Mouse (Mus musculus): ENCODE data around the gene Olfr617. TPM values are rescaled to one million over a fixed set of nuclear protein-coding genes. Genes with fewer than 3 reads are reported as not detected.
"Not testable (repeated sequence)": the region's sequence is repeated elsewhere in the genome, so short reads cannot be mapped to it uniquely, and the experiment has no call there.

Olfr617 gene
- polyA plus RNA-seq (2011; ENCODE audit: insufficient read depth, insufficient read length, low read depth, missing spikeins), result not detected in 2 replicates

GRCm38 (mm10) chr7:103572761-103573160 lies at the start of gene Olfr617:
Gene Olfr617, plus strand, starts transcription at chr7:103573061.
- Histone ChIP-seq H3K9ac (ENCODE audit: low read depth, poor library complexity, severe bottlenecking) (no peak within 1 kb of the TSS), H3K9me3 (replicated peaks; ENCODE audit: control insufficient read depth, insufficient read depth, low read length, poor library complexity, severe bottlenecking) (no peaks in the 10 kb centered on the region), H3K36me3 (ENCODE audit: control insufficient read depth, insufficient read depth, low read length, poor library complexity, severe bottlenecking) (no peaks in the 10 kb centered on the region), H3K27me3 (ENCODE audit: control insufficient read depth, insufficient read depth, low read length, poor library complexity, severe bottlenecking) (no peaks in the 10 kb centered on the region), H3K4me1 (ENCODE audit: control insufficient read depth, insufficient read depth, low read length) (no peaks in the 10 kb centered on the region), H3K27ac (ENCODE audit: insufficient read depth, low read length) (no peak within 1 kb of the TSS), H3K4me3 (ENCODE audit: low read depth, low read length) (no peak within 1 kb of the TSS)
- TF ChIP-seq POLR2A (IDR thresholded peaks at IDR 0.05; ENCODE audit: insufficient read depth, low read length) (no peak), EP300 (IDR thresholded peaks at IDR 0.05; ENCODE audit: insufficient read depth, low read depth, low read length) (no peak)

DNA sequence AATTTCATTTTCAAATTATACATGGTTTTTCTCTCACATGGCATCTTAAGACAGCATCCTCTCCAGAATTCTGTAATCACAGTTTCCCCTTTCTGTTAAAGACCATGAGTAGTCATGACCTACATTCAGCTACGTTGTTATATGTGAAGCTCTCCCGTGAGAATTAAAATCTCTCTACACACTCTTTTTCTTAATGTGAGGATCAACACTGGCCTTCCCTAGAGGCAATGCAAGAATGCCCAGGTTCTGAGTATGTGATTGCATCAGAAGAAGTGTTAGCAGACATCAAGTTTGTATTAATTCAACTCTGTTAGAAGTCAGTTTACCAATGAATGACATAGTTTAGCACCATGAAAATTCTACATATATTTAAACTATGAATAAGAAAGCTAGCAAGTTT lies 30.2 kb upstream of the Olfr617 start, which contains the start of gene Olfr612:
Gene Olfr612, minus strand, starts transcription at position 101 of the 400 bp plus-strand sequence.
- not testable (repeated sequence) for H3K4me3 ChIP-seq (ENCODE audit: low read depth, low read length); H3K36me3 ChIP-seq (ENCODE audit: control insufficient read depth, insufficient read depth, low read length, poor library complexity, severe bottlenecking); H3K27me3 ChIP-seq (ENCODE audit: control insufficient read depth, insufficient read depth, low read length, poor library complexity, severe bottlenecking); H3K9ac ChIP-seq (ENCODE audit: low read depth, poor library complexity, severe bottlenecking); H3K9me3 ChIP-seq (replicated peaks; ENCODE audit: control insufficient read depth, insufficient read depth, low read length, poor library complexity, severe bottlenecking); H3K4me1 ChIP-seq (ENCODE audit: control insufficient read depth, insufficient read depth, low read length); H3K27ac ChIP-seq (ENCODE audit: insufficient read depth, low read length)

DNA sequence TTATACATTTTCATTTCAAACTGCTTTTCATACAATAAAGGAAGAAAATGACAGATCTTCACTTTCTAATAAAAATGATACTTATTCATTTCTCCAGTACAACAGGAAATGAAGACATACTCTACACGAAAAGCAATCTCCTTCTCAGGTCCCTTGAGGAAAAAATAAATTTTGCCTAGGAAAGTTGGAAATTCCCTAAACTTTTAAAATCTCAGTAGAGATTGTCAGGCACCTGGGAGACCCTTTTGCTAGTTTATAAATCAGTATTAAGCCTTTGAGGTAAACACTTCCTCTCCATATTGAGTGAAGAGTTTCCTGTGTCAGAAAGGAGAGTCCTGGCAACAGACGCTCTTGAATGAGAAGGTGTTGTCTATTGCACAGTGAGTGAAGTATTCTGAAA lies 25.1 kb upstream of the Olfr617 start, which contains the start of gene Olfr613:
Gene Olfr613, plus strand, starts transcription at position 301 of the 400 bp plus-strand sequence.
- Histone ChIP-seq H3K4me1 (ENCODE audit: control insufficient read depth, insufficient read depth, low read length) (no peaks in the 10 kb centered on the region), H3K27me3 (ENCODE audit: control insufficient read depth, insufficient read depth, low read length, poor library complexity, severe bottlenecking) (no peaks in the 10 kb centered on the region), H3K36me3 (ENCODE audit: control insufficient read depth, insufficient read depth, low read length, poor library complexity, severe bottlenecking) (no peaks in the 10 kb centered on the region), H3K9me3 (replicated peaks; ENCODE audit: control insufficient read depth, insufficient read depth, low read length, poor library complexity, severe bottlenecking) (no peaks in the 10 kb centered on the region), H3K27ac (ENCODE audit: insufficient read depth, low read length) (no peak within 1 kb of the TSS), H3K4me3 (ENCODE audit: low read depth, low read length) (no peak within 1 kb of the TSS), H3K9ac (ENCODE audit: low read depth, poor library complexity, severe bottlenecking) (no peak within 1 kb of the TSS)
- TF ChIP-seq POLR2A (IDR thresholded peaks at IDR 0.05; ENCODE audit: insufficient read depth, low read length) (no peak), CTCF (IDR thresholded peaks at IDR 0.05; ENCODE audit: low read depth, low read length) (no peak)

DNA sequence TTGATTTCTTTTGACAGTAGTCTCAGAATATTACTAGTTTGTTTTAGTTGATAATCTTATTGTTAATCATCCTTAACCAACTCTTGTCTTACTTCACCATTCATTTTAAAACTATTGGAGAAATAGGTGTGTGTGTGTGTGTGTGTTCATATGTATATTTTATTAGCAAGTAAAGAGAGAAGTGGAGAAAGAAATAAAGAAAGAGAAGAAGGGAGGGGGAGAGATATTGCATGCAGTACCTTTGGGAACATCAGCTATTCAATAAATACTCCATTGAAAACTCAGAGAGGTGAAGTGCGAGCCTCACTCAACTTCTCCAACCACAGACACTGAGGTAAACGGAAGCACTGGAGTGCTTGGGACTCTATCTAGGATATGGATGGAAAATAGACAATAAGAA lies 17.1 kb upstream of the Olfr617 start, which contains the start of gene Olfr615:
Gene Olfr615, plus strand, starts transcription at position 301 of the 400 bp plus-strand sequence.
- no peak within 1 kb of the TSS for H3K9ac ChIP-seq (ENCODE audit: low read depth, poor library complexity, severe bottlenecking)
- no peak within 1 kb of the TSS for H3K27ac ChIP-seq (ENCODE audit: insufficient read depth, low read length)
- H3K36me3 ChIP-seq (ENCODE audit: control insufficient read depth, insufficient read depth, low read length, poor library complexity, severe bottlenecking), result no peaks in the 10 kb centered on the region
- no peaks in the 10 kb centered on the region for H3K4me1 ChIP-seq (ENCODE audit: control insufficient read depth, insufficient read depth, low read length)
- H3K27me3 ChIP-seq (ENCODE audit: control insufficient read depth, insufficient read depth, low read length, poor library complexity, severe bottlenecking), result no peaks in the 10 kb centered on the region
- TF ChIP-seq POLR2A (IDR thresholded peaks at IDR 0.05; ENCODE audit: insufficient read depth, low read length) (no peak), EP300 (IDR thresholded peaks at IDR 0.05; ENCODE audit: insufficient read depth, low read depth, low read length) (no peak), CTCF (IDR thresholded peaks at IDR 0.05; ENCODE audit: low read depth, low read length) (no peak)
- H3K4me3 ChIP-seq (ENCODE audit: low read depth, low read length), result no peak within 1 kb of the TSS
- no peaks in the 10 kb centered on the region for H3K9me3 ChIP-seq (replicated peaks; ENCODE audit: control insufficient read depth, insufficient read depth, low read length, poor library complexity, severe bottlenecking)

GRCm38 (mm10) chr7:103569043-103569442 lies 3.8 kb upstream of the Olfr617 start, which contains the start of gene Olfr616:
Gene Olfr616, minus strand, starts transcription at chr7:103569143.
- Histone ChIP-seq H3K36me3 (ENCODE audit: control insufficient read depth, insufficient read depth, low read length, poor library complexity, severe bottlenecking) (no peaks in the 10 kb centered on the region), H3K27me3 (ENCODE audit: control insufficient read depth, insufficient read depth, low read length, poor library complexity, severe bottlenecking) (no peaks in the 10 kb centered on the region), H3K4me3 (ENCODE audit: low read depth, low read length) (no peak within 1 kb of the TSS), H3K27ac (ENCODE audit: insufficient read depth, low read length) (no peak within 1 kb of the TSS), H3K9ac (ENCODE audit: low read depth, poor library complexity, severe bottlenecking) (no peak within 1 kb of the TSS), H3K9me3 (replicated peaks; ENCODE audit: control insufficient read depth, insufficient read depth, low read length, poor library complexity, severe bottlenecking) (no peaks in the 10 kb centered on the region), H3K4me1 (ENCODE audit: control insufficient read depth, insufficient read depth, low read length) (no peaks in the 10 kb centered on the region)
- TF ChIP-seq CTCF (IDR thresholded peaks at IDR 0.05; ENCODE audit: low read depth, low read length) (no peak), EP300 (IDR thresholded peaks at IDR 0.05; ENCODE audit: insufficient read depth, low read depth, low read length) (no peak)

DNA sequence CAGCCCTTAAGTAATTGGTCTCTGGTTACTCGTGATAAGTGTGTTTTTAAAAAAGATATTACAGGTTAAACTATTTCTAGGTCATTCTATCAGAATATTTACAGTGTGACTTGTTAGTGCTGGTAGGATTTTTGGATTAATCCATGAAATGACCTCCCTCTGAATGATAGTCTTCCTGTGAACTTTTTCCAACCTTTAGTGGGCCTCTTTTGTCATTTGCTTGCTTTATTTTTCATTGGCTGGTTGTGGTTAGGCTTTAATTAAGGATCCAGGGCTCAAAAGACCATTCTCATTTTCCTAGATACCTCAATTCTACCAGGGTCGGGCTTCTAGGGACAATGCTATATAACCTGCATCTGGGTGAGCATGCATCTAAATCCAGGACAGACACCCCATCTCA lies 16.9 kb downstream of the Olfr617 start, which contains the start of gene Olfr618:
Gene Olfr618, plus strand, starts transcription at position 301 of the 400 bp plus-strand sequence.
- H3K4me3 ChIP-seq (ENCODE audit: low read depth, low read length), result no peak within 1 kb of the TSS
- no peak for TF ChIP-seq POLR2A (IDR thresholded peaks at IDR 0.05; ENCODE audit: insufficient read depth, low read length)
- no peak for TF ChIP-seq EP300 (IDR thresholded peaks at IDR 0.05; ENCODE audit: insufficient read depth, low read depth, low read length)
- TF ChIP-seq CTCF (IDR thresholded peaks at IDR 0.05; ENCODE audit: low read depth, low read length), result no peak
- H3K27me3 ChIP-seq (ENCODE audit: control insufficient read depth, insufficient read depth, low read length, poor library complexity, severe bottlenecking), result no peaks in the 10 kb centered on the region
- H3K27ac ChIP-seq (ENCODE audit: insufficient read depth, low read length), result no peak within 1 kb of the TSS
- H3K4me1 ChIP-seq (ENCODE audit: control insufficient read depth, insufficient read depth, low read length), result no peaks in the 10 kb centered on the region
- no peaks in the 10 kb centered on the region for H3K9me3 ChIP-seq (replicated peaks; ENCODE audit: control insufficient read depth, insufficient read depth, low read length, poor library complexity, severe bottlenecking)
- no peaks in the 10 kb centered on the region for H3K36me3 ChIP-seq (ENCODE audit: control insufficient read depth, insufficient read depth, low read length, poor library complexity, severe bottlenecking)
- H3K9ac ChIP-seq (ENCODE audit: low read depth, poor library complexity, severe bottlenecking), result no peak within 1 kb of the TSS

Data from ES-Bruce4 (cell line).